ENCODE assay signal across 28 mouse cellular contexts in genomic region chr7:34272465-34272864, GRCm38 (mm10). TPM values are rescaled to one million over a fixed set of nuclear protein-coding genes. Genes with fewer than 3 reads are reported as not detected.
DNase-seq lines count a peak whose midpoint lies in the region; ATAC-seq and TF ChIP-seq lines count a peak whose summit lies in the region.
"Had no signal": no experiment of that assay in that cellular context is flagged by ENCODE, and none has a peak within 500 bp of the region (broad histone marks: within the 10 kb centered on the region; RNA-seq: fewer than 3 reads in every experiment).

No protein-coding gene starts in this region.

- H3K4me2 ChIP-seq in intestine, embryonic 15.5 days (replicated peaks), result no peak overlapping the region
- H3K4me2 ChIP-seq: forebrain, embryonic 12.5 days; liver, embryonic 12.5 days; stomach, embryonic 15.5 days had no signal

- H3K4me1 ChIP-seq in cerebellum, adult 2 months (ENCODE audit: control insufficient read depth, insufficient read depth, low read length), result no peaks in the 10 kb centered on the region
- H3K4me1 ChIP-seq in intestine, embryonic 15.5 days (replicated peaks), result no peaks in the 10 kb centered on the region
- H3K4me1 ChIP-seq: midbrain, embryonic 10.5 days; stomach, embryonic 15.5 days had no signal

- H3K9me3 ChIP-seq in intestine, embryonic 15.5 days, result no peaks in the 10 kb centered on the region
- H3K9me3 ChIP-seq: forebrain, embryonic 12.5 days; liver, embryonic 12.5 days; midbrain, embryonic 10.5 days; stomach, embryonic 15.5 days had no signal

- no peak overlapping the region for H3K9ac ChIP-seq in intestine, embryonic 15.5 days
- H3K9ac ChIP-seq: forebrain, embryonic 12.5 days; liver, embryonic 12.5 days; stomach, embryonic 15.5 days had no signal

- no peak for TF ChIP-seq POLR2A in cerebellum, adult 2 months (IDR thresholded peaks at IDR 0.05; ENCODE audit: borderline replicate concordance, insufficient read depth, low read length)

- 74% methylated on average over 4 of the region's 4 CpGs for WGBS in cerebellum, adult 2 months
- 66% methylated on average over 4 of the region's 4 CpGs for WGBS in intestine, embryonic 15.5 days

- no peak overlapping the region for H3K27ac ChIP-seq in cerebellum, adult 2 months (ENCODE audit: insufficient read depth, low read length)
- H3K27ac ChIP-seq in intestine, embryonic 15.5 days, result no peak overlapping the region
- H3K27ac ChIP-seq: embryonic facial prominence, embryonic 10.5 days; forebrain, embryonic 12.5 days; liver, embryonic 12.5 days; midbrain, embryonic 10.5 days; stomach, embryonic 15.5 days had no signal

- H3K36me3 ChIP-seq in intestine, embryonic 15.5 days, result no peaks in the 10 kb centered on the region
- H3K36me3 ChIP-seq: forebrain, embryonic 12.5 days; stomach, embryonic 15.5 days had no signal

- peak; percentile 98 for ATAC-seq in megakaryocyte, adult 5-6 weeks (ENCODE audit: poor library complexity, severe bottlenecking)
- no peak for ATAC-seq in intestine, embryonic 15.5 days
- ATAC-seq: activated CD4-positive, CD25-positive, alpha-beta regulatory T cell, adult 4 months; liver, embryonic 12.5 days had no signal

- H3K4me3 ChIP-seq in cerebellum, adult 2 months (replicated peaks; ENCODE audit: insufficient read depth, low read depth, low read length), result no peak overlapping the region
- no peak overlapping the region for H3K4me3 ChIP-seq in intestine, embryonic 15.5 days (replicated peaks)
- H3K4me3 ChIP-seq: embryonic facial prominence, embryonic 10.5 days; forebrain, embryonic 12.5 days; liver, embryonic 12.5 days; midbrain, embryonic 10.5 days; stomach, embryonic 15.5 days had no signal

- TF ChIP-seq CTCF in cerebellum, adult 2 months (IDR thresholded peaks at IDR 0.05; ENCODE audit: borderline replicate concordance, insufficient read depth, low read depth, low read length), result no peak

- no peaks in the 10 kb centered on the region for H3K27me3 ChIP-seq in cerebellum, adult 2 months (ENCODE audit: control insufficient read depth, insufficient read depth, low read length)
- H3K27me3 ChIP-seq in intestine, embryonic 15.5 days (replicated peaks), result no peaks in the 10 kb centered on the region
- H3K27me3 ChIP-seq: forebrain, embryonic 12.5 days; liver, embryonic 12.5 days; stomach, embryonic 15.5 days had no signal

- DNase-seq in 416B (ENCODE audit: low read depth) (peak; percentile 31), ZHBTc4 (ENCODE audit: low read depth, low spot score) (peak; percentile 15)
- DNase-seq in CD4-positive helper T cell, adult 2 months (ENCODE audit: low read depth, low spot score), result peak; percentile 16
- DNase-seq in cerebellum, adult 2 months, result no peak
- DNase-seq in cerebellum, adult 11 months, result no peak
- DNase-seq: adrenal gland, postnatal 10 days; cerebellum, adult 11-12 months; gastrocnemius, postnatal 25 days; kidney, postnatal 36 days; layer of hippocampus, adult 9-11 months; lung, adult 2 months; lung, postnatal 36 days; thymus, adult 2 months had no signal

RNA-seq across cellular contexts. Expression of gene Gm6096, which starts 21.6 kb away (rescaled TPM):
- not detected in 2 replicates for total RNA-seq in megakaryocyte, adult 5-6 weeks (2015)
- not detected in 2 replicates for total RNA-seq in megakaryocyte, adult 5-6 weeks (2017)
- not detected in 2 replicates for polyA plus RNA-seq in cerebellum, adult 2 months (2012; rRNA removed)
- not detected in 2 replicates for polyA plus RNA-seq in intestine, embryonic 15.5 days (2015; fragmentation: Nextera tagmentation; extraction: Ambion mirVana)
- total RNA-seq: adrenal gland, postnatal 10 days; gastrocnemius, postnatal 25 days; heart, adult 8-10 months; left cerebral cortex, adult 8-10 months; midbrain, postnatal 0 days had no signal
- polyA plus RNA-seq: activated CD4-positive, CD25-positive, alpha-beta regulatory T cell, adult 4 months; brain, embryonic 14.5 days; forebrain, embryonic 12.5 days; frontal cortex, adult 2 months; kidney, embryonic 14.5 days; limb, embryonic 11.5 days; liver, embryonic 12.5 days; lung, adult 2 months; midbrain, embryonic 10.5 days; midbrain, postnatal 0 days; stomach, embryonic 15.5 days; thymus, adult 2 months had no signal

RNA-seq across cellular contexts. Expression of gene 4931406P16Rik, which starts 40.9 kb away (rescaled TPM):
- 18.6 and 23.2 TPM in 2 replicates for total RNA-seq in megakaryocyte, adult 5-6 weeks (2015)
- 19.4 and 23.7 TPM in 2 replicates for total RNA-seq in megakaryocyte, adult 5-6 weeks (2017)
- polyA plus RNA-seq in cerebellum, adult 2 months (2012; rRNA removed), result 32.8 and 35.9 TPM in 2 replicates
- 23.8 and 28.7 TPM in 2 replicates for polyA plus RNA-seq in intestine, embryonic 15.5 days (2015; fragmentation: Nextera tagmentation; extraction: Ambion mirVana)

RNA-seq across cellular contexts. Expression of gene Gpi1, which starts 42.3 kb away (rescaled TPM):
- 345 and 348 TPM in 2 replicates for total RNA-seq in megakaryocyte, adult 5-6 weeks (2015)
- 393 and 429 TPM in 2 replicates for total RNA-seq in megakaryocyte, adult 5-6 weeks (2017)
- 611 and 659 TPM in 2 replicates for polyA plus RNA-seq in cerebellum, adult 2 months (2012; rRNA removed)
- polyA plus RNA-seq in intestine, embryonic 15.5 days (2015; fragmentation: Nextera tagmentation; extraction: Ambion mirVana), result 421 and 423 TPM in 2 replicates

Comparison
In these comparisons a context has a peak if more than half of its experiments do, and no peak if none do; other contexts are left out.
1. DNase-seq: peak in 416B (single experiment), CD4-positive helper T cell, adult 2 months (single experiment) and ZHBTc4 (single experiment); none in cerebellum, adult 2 months (0 of 2) and cerebellum, adult 11 months (single experiment).